Mouse (Mus musculus): ENCODE data around the gene Gm5447. TPM values are rescaled to one million over a fixed set of nuclear protein-coding genes. Genes with fewer than 3 reads are reported as not detected.

The Gm5447 gene
- polyA plus RNA-seq, 1 experiment from 2014 or later = not detected

- H3K36me3 ChIP-seq = no peaks in the 10 kb centered on the region
- no peak overlapping the region for H3K27ac ChIP-seq
- DNase-seq = no peak
- no peaks in the 10 kb centered on the region for H3K4me1 ChIP-seq (replicated peaks)
- no peak overlapping the region for H3K4me2 ChIP-seq
- no peak for ATAC-seq (ENCODE audit: low read depth)
- H3K9ac ChIP-seq = no peak overlapping the region
- H3K9me3 ChIP-seq (replicated peaks) = no peaks in the 10 kb centered on the region
- whole genome bisulfite sequencing (ENCODE audit: insufficient replicate concordance) = 58% methylated on average over 6 of the region's 6 CpGs
- no peak overlapping the region for H3K4me3 ChIP-seq (replicated peaks)
- H3K27me3 ChIP-seq = no peaks in the 10 kb centered on the region
Observed at GRCm38 (mm10) chr13:31021927-31022326, 47.9 kb downstream of the Gm5447 start.

DNA sequence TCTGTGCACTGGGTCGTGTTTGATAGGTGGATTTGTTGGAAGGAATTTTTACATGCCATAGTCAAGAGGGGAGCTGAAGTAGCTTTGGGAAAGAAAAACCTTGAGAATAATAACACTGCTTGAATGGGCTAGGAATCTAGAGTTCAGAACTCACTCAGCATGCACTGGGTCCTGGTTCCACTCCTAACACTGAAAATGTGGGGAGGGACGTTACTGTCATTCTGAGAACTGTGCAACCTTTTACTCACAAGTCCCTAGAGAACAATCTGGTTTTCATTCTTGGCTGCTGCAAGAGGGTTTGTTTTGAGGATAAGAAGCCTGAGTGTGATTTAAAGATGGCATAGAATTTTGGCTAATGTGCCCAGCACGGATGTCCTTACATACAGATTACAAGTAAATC lies 49.7 kb downstream of the Gm5447 start:
- no peak for ATAC-seq (ENCODE audit: low read depth)
- Histone ChIP-seq H3K27ac (no peak overlapping the region), H3K27me3 (no peaks in the 10 kb centered on the region), H3K4me2 (no peak overlapping the region), H3K9ac (no peak overlapping the region), H3K36me3 (no peaks in the 10 kb centered on the region), H3K4me3 (replicated peaks) (no peak overlapping the region), H3K4me1 (replicated peaks) (no peaks in the 10 kb centered on the region), H3K9me3 (replicated peaks) (no peaks in the 10 kb centered on the region)
- DNase-seq = no peak
- WGBS (ENCODE audit: insufficient replicate concordance) = 55% methylated on average over 3 of the region's 3 CpGs

Other genes starting within 250 kb of the Gm5447 start
- gene Irf4, start 225.0 kb upstream of the Gm5447 start, polyA plus RNA-seq (2015; fragmentation: Nextera tagmentation; extraction: Ambion mirVana) = 0.02 and 0.06 TPM in 2 replicates
- not detected in 2 replicates for gene Hus1b, start 26.4 kb upstream of the Gm5447 start, polyA plus RNA-seq (2015; fragmentation: Nextera tagmentation; extraction: Ambion mirVana)
- gene Exoc2, start 111 bp upstream of the Gm5447 start, polyA plus RNA-seq (2015; fragmentation: Nextera tagmentation; extraction: Ambion mirVana) = 13.5 and 17.8 TPM in 2 replicates

Data from liver, embryonic 13.5 days (tissue).